Comparison of ENCODE assay signal across 17 mouse cellular contexts in genomic region chr1:87849278-87849677, GRCm38 (mm10). TPM values are rescaled to one million over a fixed set of nuclear protein-coding genes. Genes with fewer than 3 reads are reported as not detected.
DNase-seq lines count a peak whose midpoint lies in the region; ATAC-seq lines count a peak whose summit lies in the region.
"Had no signal": no experiment of that assay in that cellular context is flagged by ENCODE, and none has a peak within 500 bp of the region (broad histone marks: within the 10 kb centered on the region; RNA-seq: fewer than 3 reads in every experiment).

No protein-coding gene starts in this region.

- WGBS in heart, embryonic 12.5 days, result 63% methylated on average over 5 of the region's 5 CpGs

- no peak overlapping the region for H3K4me2 ChIP-seq in heart, embryonic 12.5 days
- H3K4me2 ChIP-seq: embryonic facial prominence, embryonic 13.5 days; hindbrain, embryonic 14.5 days; midbrain, embryonic 13.5 days had no signal

- no peak for ATAC-seq in heart, embryonic 12.5 days (ENCODE audit: insufficient number of reproducible peaks, low FRiP score)
- peak; percentile 59 for ATAC-seq in megakaryocyte, adult 5-6 weeks (ENCODE audit: poor library complexity, severe bottlenecking)
- ATAC-seq in CD4-positive, CD25-positive, alpha-beta regulatory T cell, adult 4 months, result no peak
- ATAC-seq: intestine, embryonic 16.5 days; midbrain, embryonic 13.5 days had no signal

- H3K9me3 ChIP-seq in heart, embryonic 12.5 days (replicated peaks), result no peaks in the 10 kb centered on the region
- H3K9me3 ChIP-seq: embryonic facial prominence, embryonic 13.5 days; heart, embryonic 10.5 days; midbrain, embryonic 13.5 days had no signal

- DNase-seq in heart, adult 11 months, result peak; percentile 96
- DNase-seq in spleen, postnatal 36 days (ENCODE audit: low spot score in 2 of 2), result peak; percentile 71 to 74
- DNase-seq in spleen, adult 18-20 months, result no peak
- DNase-seq in embryo, embryonic 11 days, result no peak
- DNase-seq in adrenal gland, postnatal 10 days, result no peak
- DNase-seq: cerebellum, adult 11 months; forebrain, postnatal 0 days; heart, postnatal 14 days; lung, postnatal 36 days had no signal

- H3K27me3 ChIP-seq in heart, embryonic 12.5 days (replicated peaks), result no peaks in the 10 kb centered on the region
- H3K27me3 ChIP-seq: embryonic facial prominence, embryonic 13.5 days had no signal

- H3K27ac ChIP-seq in heart, embryonic 12.5 days (ENCODE audit: poor library complexity, severe bottlenecking), result no peak overlapping the region
- H3K27ac ChIP-seq: embryonic facial prominence, embryonic 13.5 days; heart, embryonic 10.5 days; hindbrain, embryonic 14.5 days; midbrain, embryonic 13.5 days had no signal

- no peak overlapping the region for H3K9ac ChIP-seq in heart, embryonic 12.5 days
- H3K9ac ChIP-seq: embryonic facial prominence, embryonic 13.5 days; forebrain, postnatal 0 days; hindbrain, embryonic 14.5 days; midbrain, embryonic 13.5 days had no signal

- no peak overlapping the region for H3K4me3 ChIP-seq in heart, embryonic 12.5 days
- H3K4me3 ChIP-seq: embryonic facial prominence, embryonic 13.5 days; heart, embryonic 10.5 days; midbrain, embryonic 13.5 days had no signal

- H3K36me3 ChIP-seq in heart, embryonic 12.5 days, result no peaks in the 10 kb centered on the region
- H3K36me3 ChIP-seq: embryonic facial prominence, embryonic 13.5 days; heart, embryonic 10.5 days; midbrain, embryonic 13.5 days had no signal

- H3K4me1 ChIP-seq in heart, embryonic 12.5 days (replicated peaks), result peaks cover 31% of the 10 kb centered on the region

RNA-seq across cellular contexts. Expression of gene Dgkd, which starts 3.8 kb away (rescaled TPM):
- polyA plus RNA-seq in heart, embryonic 12.5 days (2016; fragmentation: Nextera tagmentation; extraction: Ambion mirVana), result 24.1 TPM in 2 replicates
- total RNA-seq in megakaryocyte, adult 5-6 weeks (2015), result 52.2 and 73.5 TPM in 2 replicates
- 59.7 and 63.8 TPM in 2 replicates for total RNA-seq in megakaryocyte, adult 5-6 weeks (2017)
- polyA plus RNA-seq in CD4-positive, CD25-positive, alpha-beta regulatory T cell, adult 4 months (2017; shearing (Covaris generic)), result 10 to 100 TPM; 38.7 to 57.0 TPM
- 100 to 1,000 TPM; 107 to 118 TPM for total RNA-seq in adrenal gland, postnatal 10 days (2021)

RNA-seq across cellular contexts. Expression of gene Sag, which starts 45.8 kb away (rescaled TPM):
- 0.70 and 1.2 TPM in 2 replicates for polyA plus RNA-seq in heart, embryonic 12.5 days (2016; fragmentation: Nextera tagmentation; extraction: Ambion mirVana)
- 0.46 and 0.85 TPM in 2 replicates for total RNA-seq in megakaryocyte, adult 5-6 weeks (2015)
- 1.3 and 1.5 TPM in 2 replicates for total RNA-seq in megakaryocyte, adult 5-6 weeks (2017)
- 1 to 10 TPM; 6.2 to 6.4 TPM for polyA plus RNA-seq in CD4-positive, CD25-positive, alpha-beta regulatory T cell, adult 4 months (2017; shearing (Covaris generic))
- total RNA-seq in adrenal gland, postnatal 10 days (2021), result 1 to 10 TPM; 1.5 to 2.0 TPM

Comparison
In these comparisons a context has a peak if more than half of its experiments do, and no peak if none do; other contexts are left out.
1. DNase-seq: peak in heart, adult 11 months (single experiment) and spleen, postnatal 36 days (2 of 2); none in spleen, adult 18-20 months (0 of 2), embryo, embryonic 11 days (single experiment) and adrenal gland, postnatal 10 days (single experiment).